10 mouse cellular contexts compared by ENCODE assay signal in the genomic region with DNA sequence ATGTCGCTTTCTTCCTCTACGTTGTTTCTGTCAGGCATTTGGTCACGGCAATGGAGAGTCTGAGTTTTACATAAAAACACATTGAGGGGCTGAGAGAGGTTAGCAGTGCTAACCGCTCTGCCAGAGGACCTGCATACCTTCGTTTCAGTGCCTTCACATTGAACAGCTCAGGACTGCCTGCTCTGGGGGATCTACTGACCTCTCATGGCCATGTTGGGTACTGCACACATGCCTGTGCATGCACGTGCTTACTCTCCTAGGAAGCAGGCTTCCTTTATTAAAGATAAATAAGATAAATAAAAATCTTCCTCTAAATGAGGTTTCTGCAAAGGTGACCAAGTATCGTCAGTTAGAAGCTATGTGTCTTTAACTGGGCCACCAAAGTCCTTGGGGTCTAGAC.
DNase-seq lines count a peak whose midpoint lies in the region; ATAC-seq and TF ChIP-seq lines count a peak whose summit lies in the region.
"Had no signal": no experiment of that assay in that cellular context is flagged by ENCODE, and none has a peak within 500 bp of the region (broad histone marks: within the 10 kb centered on the region; RNA-seq: fewer than 3 reads in every experiment).

No protein-coding gene starts in this region.

- in situ Hi-C loops in Patski (cut with MboI; ENCODE audit: low pct_unique_long_range_greater_than_20kb): no loop called here

- H3K4me1 ChIP-seq in limb, embryonic 11.5 days (ENCODE audit: control insufficient read depth, insufficient read depth, low read length): no peaks in the 10 kb centered on the region
- H3K4me1 ChIP-seq: heart, embryonic 13.5 days had no signal

- no peak for ATAC-seq in Patski
- ATAC-seq in limb, embryonic 11.5 days (ENCODE audit: insufficient number of reproducible peaks, low FRiP score, low TSS enrichment, low read depth): no peak

- H3K27ac ChIP-seq in left cerebral cortex, adult 2 months: no peak overlapping the region
- no peak overlapping the region for H3K27ac ChIP-seq in limb, embryonic 11.5 days (replicated peaks; ENCODE audit: low read depth, low read length)
- H3K27ac ChIP-seq: heart, embryonic 13.5 days; macrophage had no signal

- intact Hi-C loops in left cerebral cortex, adult 2 months (cut with DNase I): no loop called here
- intact Hi-C loops in gastrocnemius, postnatal 14 days (cut with DNase I; ENCODE audit: low total_unique reads): no loop called here

- no peak overlapping the region for H3K4me3 ChIP-seq in left cerebral cortex, adult 2 months
- no peak overlapping the region for H3K4me3 ChIP-seq in limb, embryonic 11.5 days (ENCODE audit: low read depth, low read length)
- H3K4me3 ChIP-seq: heart, embryonic 13.5 days had no signal

- CTCF ChIA-PET in Patski (lab: Charles Lee): no interaction called here

- no peaks in the 10 kb centered on the region for H3K27me3 ChIP-seq in Patski
- no peaks in the 10 kb centered on the region for H3K27me3 ChIP-seq in limb, embryonic 11.5 days (ENCODE audit: control insufficient read depth, insufficient read depth, low read length)
- H3K27me3 ChIP-seq: heart, embryonic 13.5 days had no signal

- DNase-seq in cerebellum, adult 18-20 months: peak; percentile 22 to 34
- no peak for DNase-seq in cerebellum, adult 9-10 months
- peak in 1 of 2 experiments; percentile 41 for DNase-seq in left cerebral cortex, adult 2 months (ENCODE audit: extremely low spot score in 1 of 2, low spot score in 2 of 2)
- DNase-seq in left cerebral cortex, adult 8-10 months (ENCODE audit: low spot score in 2 of 2): no peak
- DNase-seq in Patski (ENCODE audit: low read depth, low spot score): no peak
- DNase-seq in limb, embryonic 11.5 days (ENCODE audit: low spot score): peak; percentile 55
- no peak for DNase-seq in urinary bladder, postnatal 36 days (ENCODE audit: low spot score in 2 of 2)
- DNase-seq in gastrocnemius, postnatal 14 days: no peak

- peak; percentile 58 for TF ChIP-seq CTCF in left cerebral cortex, adult 2 months (IDR thresholded peaks at IDR 0.05)
- TF ChIP-seq CTCF in Patski (IDR thresholded peaks at IDR 0.05): peak; percentile 48

- H3K9me3 ChIP-seq in limb, embryonic 11.5 days (ENCODE audit: control insufficient read depth, low read length): no peaks in the 10 kb centered on the region

- WGBS in limb, embryonic 11.5 days: 83% methylated on average over 7 of the region's 7 CpGs

- H3K36me3 ChIP-seq in limb, embryonic 11.5 days (ENCODE audit: control insufficient read depth, insufficient read depth, low read length): no peaks in the 10 kb centered on the region

- POLR2A ChIA-PET in Patski (lab: Charles Lee): no interaction called here

- H3K4me2 ChIP-seq in limb, embryonic 11.5 days (ENCODE audit: low read depth, severe bottlenecking): no peak overlapping the region
- H3K4me2 ChIP-seq: heart, embryonic 13.5 days had no signal

- H3K9ac ChIP-seq in limb, embryonic 11.5 days (ENCODE audit: low read length): no peak overlapping the region
- H3K9ac ChIP-seq: heart, embryonic 13.5 days had no signal

Comparison
In these comparisons a context has a peak if more than half of its experiments do, and no peak if none do; other contexts are left out.
1. DNase-seq: peak in cerebellum, adult 18-20 months (2 of 2) and limb, embryonic 11.5 days (single experiment); none in cerebellum, adult 9-10 months (single experiment), left cerebral cortex, adult 8-10 months (0 of 2), Patski (single experiment), urinary bladder, postnatal 36 days (0 of 2) and gastrocnemius, postnatal 14 days (single experiment).